7 mouse cellular contexts compared by ENCODE assay signal in genomic region chr13:102874465-102875143, GRCm38 (mm10).
DNase-seq lines count a peak whose midpoint lies in the region; ATAC-seq and TF ChIP-seq lines count a peak whose summit lies in the region.

No protein-coding gene starts in this region.

- H3K27me3 ChIP-seq in lung, embryonic 14.5 days (ENCODE audit: insufficient read depth, low read length): no peaks in the 10 kb centered on the region
- no peaks in the 10 kb centered on the region for H3K27me3 ChIP-seq in embryonic facial prominence, embryonic 14.5 days (replicated peaks; ENCODE audit: control insufficient read depth, insufficient read depth, low read length)
- no peaks in the 10 kb centered on the region for H3K27me3 ChIP-seq in heart, embryonic 11.5 days (ENCODE audit: control insufficient read depth, insufficient read depth, low read length)

- H3K4me1 ChIP-seq in lung, embryonic 14.5 days (ENCODE audit: insufficient read depth): peaks cover 12% of the 10 kb centered on the region
- H3K4me1 ChIP-seq in lung, adult 2 months (ENCODE audit: control insufficient read depth, insufficient read depth, low read length): peaks cover 43% of the 10 kb centered on the region
- peaks cover 19% of the 10 kb centered on the region; the same call in 1 of the 2 replicates for H3K4me1 ChIP-seq in embryonic facial prominence, embryonic 14.5 days (ENCODE audit: control insufficient read depth, insufficient read depth, low read length)
- H3K4me1 ChIP-seq in heart, embryonic 11.5 days (ENCODE audit: control insufficient read depth, insufficient read depth, low read length): peaks cover 41% of the 10 kb centered on the region

- 74% methylated on average over 14 of the region's 14 CpGs for WGBS in lung, embryonic 14.5 days
- 66% methylated on average over 14 of the region's 14 CpGs for WGBS in lung, adult 2 months
- WGBS in embryonic facial prominence, embryonic 14.5 days: 74% methylated on average over 14 of the region's 14 CpGs
- WGBS in heart, embryonic 11.5 days (ENCODE audit: insufficient replicate concordance): 75% methylated on average over 14 of the region's 14 CpGs

- H3K36me3 ChIP-seq in lung, embryonic 14.5 days (ENCODE audit: insufficient read depth): no peaks in the 10 kb centered on the region
- H3K36me3 ChIP-seq in embryonic facial prominence, embryonic 14.5 days (ENCODE audit: control insufficient read depth, insufficient read depth, low read length): no peaks in the 10 kb centered on the region
- no peaks in the 10 kb centered on the region for H3K36me3 ChIP-seq in heart, embryonic 11.5 days (ENCODE audit: control insufficient read depth, insufficient read depth, low read length)

- no peak overlapping the region for H3K4me2 ChIP-seq in lung, embryonic 14.5 days
- H3K4me2 ChIP-seq in embryonic facial prominence, embryonic 14.5 days (ENCODE audit: low read depth, low read length): no peak overlapping the region
- H3K4me2 ChIP-seq in heart, embryonic 11.5 days: no peak overlapping the region

- no peak for TF ChIP-seq CTCF in lung, embryonic 14.5 days (IDR thresholded peaks at IDR 0.05; ENCODE audit: low read depth)
- TF ChIP-seq CTCF in lung, adult 2 months (IDR thresholded peaks at IDR 0.05; ENCODE audit: insufficient read depth, low read length): no peak

- no peak overlapping the region for H3K9ac ChIP-seq in lung, embryonic 14.5 days
- no peak overlapping the region for H3K9ac ChIP-seq in embryonic facial prominence, embryonic 14.5 days (ENCODE audit: low read depth, low read length)
- H3K9ac ChIP-seq in heart, embryonic 11.5 days (ENCODE audit: low read depth, low read length): no peak overlapping the region

- no peak overlapping the region for H3K27ac ChIP-seq in lung, embryonic 14.5 days (ENCODE audit: low read depth)
- H3K27ac ChIP-seq in embryonic facial prominence, embryonic 14.5 days (replicated peaks; ENCODE audit: low read depth, low read length): no peak overlapping the region
- 0 out of 2 replicates have a peak overlapping the region, but pooled peaks have one; percentile 3 for H3K27ac ChIP-seq in heart, embryonic 11.5 days (ENCODE audit: low read depth, low read length)

- H3K4me3 ChIP-seq in lung, embryonic 14.5 days (ENCODE audit: low read depth, low read length): no peak overlapping the region
- no peak overlapping the region for H3K4me3 ChIP-seq in lung, adult 2 months (replicated peaks; ENCODE audit: extremely low read depth, low read depth, low read length)
- no peak overlapping the region for H3K4me3 ChIP-seq in embryonic facial prominence, embryonic 14.5 days (ENCODE audit: low read depth, low read length)
- H3K4me3 ChIP-seq in heart, embryonic 11.5 days (ENCODE audit: low read depth, low read length): no peak overlapping the region

- no peak for TF ChIP-seq POLR2A in lung, adult 2 months (IDR thresholded peaks at IDR 0.05; ENCODE audit: borderline replicate concordance, extremely low read depth, low read depth, low read length)

- intact Hi-C loops in left cerebral cortex, postnatal 36 days (cut with DNase I): loop anchor here (5.0 kb wide), 1 partner anchor 68 kb away; no protein-coding TSS in a partner anchor

- peak; percentile 56 for DNase-seq in lung, embryonic 14.5 days
- DNase-seq in lung, adult 2 months: no peak
- peak; percentile 76 for DNase-seq in embryonic facial prominence, embryonic 14.5 days (ENCODE audit: low spot score)
- DNase-seq in left cerebral cortex, postnatal 36 days (ENCODE audit: low spot score in 2 of 2): peak; percentile 41 to 46
- no peak for DNase-seq in kidney, postnatal 36 days
- DNase-seq in spleen, postnatal 10 days (ENCODE audit: low spot score in 2 of 2): no peak

- no peaks in the 10 kb centered on the region for H3K9me3 ChIP-seq in lung, embryonic 14.5 days (ENCODE audit: low read depth, low read length)
- no peaks in the 10 kb centered on the region for H3K9me3 ChIP-seq in embryonic facial prominence, embryonic 14.5 days (ENCODE audit: control insufficient read depth, low read length)
- H3K9me3 ChIP-seq in heart, embryonic 11.5 days (replicated peaks; ENCODE audit: control insufficient read depth, low read length): no peaks in the 10 kb centered on the region

- peak; percentile 23; the same call in 1 of the 2 replicates for ATAC-seq in lung, embryonic 14.5 days (ENCODE audit: insufficient read depth)
- peak; percentile 66 for ATAC-seq in embryonic facial prominence, embryonic 14.5 days (ENCODE audit: low read depth)
- no peak for ATAC-seq in heart, embryonic 11.5 days (replicated peaks; ENCODE audit: insufficient number of reproducible peaks, low FRiP score, low TSS enrichment)

Comparison
In these comparisons a context has a peak if more than half of its experiments do, and no peak if none do; other contexts are left out.
1. DNase-seq: peak in lung, embryonic 14.5 days (single experiment), embryonic facial prominence, embryonic 14.5 days (single experiment) and left cerebral cortex, postnatal 36 days (2 of 2); none in lung, adult 2 months (single experiment), kidney, postnatal 36 days (0 of 2) and spleen, postnatal 10 days (0 of 2).